Mouse (Mus musculus): ENCODE measurements at regions not wholly inside any gene's neighbourhood (a gene's known extent, or its start where the extent isn't known, plus 50 kb on each side); places are given as distances from the start of the nearest gene placed in this dataset.
"Not testable (repeated sequence)": the region's sequence is repeated elsewhere in the genome, so short reads cannot be mapped to it uniquely, and the experiment has no call there.

DNA sequence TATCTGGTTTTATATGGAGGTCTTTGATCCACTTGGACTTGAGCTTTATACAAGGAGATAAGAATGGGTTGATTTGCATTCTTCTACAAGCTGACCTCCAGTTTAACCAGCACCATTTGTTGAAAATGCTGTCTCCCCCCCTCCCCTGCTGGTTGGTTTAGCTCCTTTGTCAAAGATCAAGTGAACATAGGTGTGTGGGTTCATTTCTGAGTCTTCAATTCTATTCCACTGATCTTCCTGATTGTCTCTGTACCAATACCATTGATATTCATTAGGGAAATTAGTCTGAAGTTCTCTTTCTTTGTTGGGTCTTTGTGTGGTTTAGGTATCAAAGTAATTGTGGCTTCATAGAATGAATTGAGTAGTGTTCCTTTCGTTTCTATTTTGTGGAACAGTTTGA lies 277.5 kb upstream of the Ghitm start:
- not testable (repeated sequence) for TF ChIP-seq HCFC1 (IDR thresholded peaks at IDR 0.05; ENCODE audit: borderline replicate concordance, insufficient read depth, low read length); MAFK (IDR thresholded peaks at IDR 0.05; ENCODE audit: insufficient read depth, low read depth, low read length); ZNF384 (IDR thresholded peaks at IDR 0.05; ENCODE audit: low read depth, low read length); ZC3H11A (IDR thresholded peaks at IDR 0.05; ENCODE audit: borderline replicate concordance, low read depth, low read length)

Measured in ES-E14 (cell line).